Mouse (Mus musculus) lung, postnatal 10 days (tissue): Measurements from ENCODE around the gene Thg1l.

ENCODE experiments used
- DNase-seq: peaks from one replicate; pipeline ENCODE4 v3.0.0; 2021

Gene Thg1l

GRCm38 (mm10) chr11:45926640-45927082 lies 28.6 kb downstream of the Thg1l start:
- peak; percentile 86 for DNase-seq

GRCm38 (mm10) chr11:45925436-45925835 lies 29.9 kb downstream of the Thg1l start:
- no peak for DNase-seq

- DNase-seq, result no peak
Measured at GRCm38 (mm10) chr11:45921480-45921898, 33.8 kb downstream of the Thg1l start.

DNA sequence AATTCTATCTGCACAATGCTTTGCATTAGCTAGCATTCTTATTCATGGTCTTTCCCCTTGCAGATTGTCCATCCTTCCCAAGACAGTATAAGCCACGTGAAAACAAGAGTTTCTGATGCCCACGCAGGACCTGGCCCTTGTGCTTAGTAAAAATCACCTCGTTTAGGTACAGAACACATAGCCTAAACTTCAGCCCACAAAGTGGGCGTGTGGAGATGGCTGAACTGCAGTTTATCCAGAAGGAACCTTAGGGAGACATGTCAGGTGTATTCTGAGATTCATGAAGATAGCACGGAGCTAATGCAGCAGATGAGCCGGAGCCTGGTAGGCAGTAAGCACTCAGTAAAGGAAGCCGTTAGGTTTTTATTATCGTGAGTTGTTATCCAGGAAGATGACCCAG lies 34.3 kb downstream of the Thg1l start:
- no peak for DNase-seq

DNA sequence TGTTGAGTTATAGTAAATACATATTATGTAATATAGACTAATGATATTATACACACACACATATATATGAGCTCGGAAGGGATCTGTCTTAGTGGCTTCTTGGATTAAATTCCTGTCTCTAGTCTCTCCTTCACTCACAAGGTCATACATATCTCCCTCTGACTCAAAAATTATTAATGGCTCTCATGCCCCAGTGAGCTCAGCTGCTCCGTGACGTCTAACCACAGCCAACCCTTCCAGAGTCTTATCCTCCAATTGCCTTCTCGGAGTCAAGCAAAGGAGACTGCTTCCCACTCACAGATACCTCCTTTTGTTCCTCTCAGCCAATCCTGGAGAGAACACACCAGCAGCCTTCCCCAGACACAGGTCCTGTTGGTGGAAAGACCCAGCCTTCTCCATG lies 36.5 kb downstream of the Thg1l start:
- no peak for DNase-seq

DNA sequence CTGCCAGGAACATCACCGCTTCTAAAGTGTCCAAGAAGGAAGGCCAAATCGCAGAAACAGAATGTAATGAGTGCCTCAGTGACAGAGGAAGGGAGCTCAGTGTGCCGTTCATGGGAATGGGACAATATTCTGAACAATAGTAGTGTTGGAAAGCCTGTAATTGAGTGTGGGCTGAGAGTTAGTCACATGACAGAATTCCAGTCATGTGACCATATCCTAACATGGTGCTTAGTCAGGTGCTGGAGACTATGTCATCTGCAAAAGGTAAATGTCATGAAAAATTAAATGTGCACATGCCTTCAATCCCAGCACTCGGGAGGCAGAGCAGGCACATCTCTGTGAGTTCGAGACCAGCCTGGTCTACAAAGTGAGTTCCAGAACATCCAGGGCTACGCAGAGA lies 37.3 kb downstream of the Thg1l start:
- DNase-seq, result no peak

GRCm38 (mm10) chr11:45916196-45916595 lies 39.1 kb downstream of the Thg1l start:
- no peak for DNase-seq

- no peak for DNase-seq
Measured at GRCm38 (mm10) chr11:45910701-45911100, 44.6 kb downstream of the Thg1l start.

- DNase-seq, result no peak
Measured at GRCm38 (mm10) chr11:45908894-45909293, 46.4 kb downstream of the Thg1l start.

- no peak for DNase-seq
Measured at GRCm38 (mm10) chr11:45908070-45908469, 47.2 kb downstream of the Thg1l start.

- peak; percentile 18 for DNase-seq
Measured at GRCm38 (mm10) chr11:45907301-45907700, 48.0 kb downstream of the Thg1l start.

DNA sequence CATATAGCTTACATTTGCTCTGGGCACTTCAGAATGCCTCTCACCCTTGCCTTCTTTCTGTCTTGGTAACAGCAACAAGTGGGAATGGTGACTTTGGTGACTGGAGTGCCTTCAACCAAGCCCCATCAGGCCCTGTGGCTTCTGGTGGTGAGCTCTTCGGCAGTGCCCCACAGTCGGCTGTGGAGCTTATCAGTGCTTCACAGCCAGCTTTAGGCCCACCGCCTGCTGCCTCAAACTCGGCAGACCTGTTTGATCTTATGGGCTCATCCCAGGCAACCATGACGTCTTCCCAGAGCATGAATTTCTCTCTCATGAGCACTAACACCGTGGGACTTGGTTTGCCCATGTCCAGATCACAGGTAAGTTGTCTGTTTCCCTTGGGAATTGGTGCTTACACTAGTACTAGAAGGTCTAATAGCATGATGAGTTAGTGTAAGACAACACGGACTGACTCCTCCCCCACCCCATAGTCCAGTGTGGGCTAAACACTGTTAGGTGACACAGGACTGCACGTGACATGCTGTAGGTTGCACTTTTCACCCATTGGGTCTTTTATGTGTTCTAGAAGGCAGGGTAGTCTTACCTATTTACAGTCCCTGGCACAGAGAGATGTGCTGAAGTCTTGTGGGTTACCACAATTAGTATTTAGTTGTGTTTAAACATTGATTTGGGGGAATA lies 49.0 kb downstream of the Thg1l start:
- DNase-seq, result no peak

DNA sequence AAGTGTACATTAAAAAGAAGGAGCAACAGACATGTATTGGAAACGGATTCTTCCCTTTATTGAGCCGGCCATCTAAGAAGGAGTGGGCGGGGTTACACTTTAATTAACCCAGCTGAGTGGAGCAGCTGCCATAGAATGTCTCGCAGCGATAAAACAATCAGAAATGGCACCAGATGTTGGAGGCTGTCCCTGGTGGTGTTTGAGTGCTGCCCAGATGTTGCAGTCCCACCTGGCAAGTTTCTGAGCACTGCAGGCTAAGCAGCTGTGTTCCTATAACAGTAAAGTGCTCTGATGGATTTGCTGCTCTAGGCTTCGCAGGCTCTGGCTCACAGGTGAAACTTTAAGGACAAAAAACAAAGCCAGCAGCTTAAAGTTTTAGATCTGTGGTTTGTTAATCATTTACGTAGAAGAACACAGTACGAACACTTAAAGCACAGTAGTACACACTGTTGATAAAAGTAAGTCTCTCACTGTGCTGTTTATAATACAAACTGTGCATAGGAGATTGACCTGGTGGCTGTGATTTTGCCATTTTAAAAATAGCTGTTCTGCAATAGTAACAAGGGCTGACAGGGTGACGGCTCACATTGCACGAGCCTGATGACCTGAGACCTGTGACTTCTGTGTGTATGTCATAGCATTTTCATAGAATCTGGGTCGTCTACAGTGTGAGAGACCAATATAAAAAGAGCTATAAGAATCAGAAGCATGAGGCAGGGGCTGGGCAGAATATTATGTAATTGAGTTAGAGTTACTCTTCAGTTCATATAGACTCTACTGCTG lies 54.9 kb downstream of the Thg1l start:
- no peak for DNase-seq

- DNase-seq, result no peak
Measured at GRCm38 (mm10) chr11:45897392-45897791, 57.9 kb downstream of the Thg1l start.
